Mouse (Mus musculus) heart, postnatal 4 days (tissue): ENCODE results near the gene Fam186b. TPM values are rescaled to one million over a fixed set of nuclear protein-coding genes. Genes with fewer than 3 reads are reported as not detected.
A peak's percentile ranks its signal among the peaks of the same experiment; 100 is the strongest.

ENCODE experiments used
- DNase-seq: peaks from one replicate; pipeline ENCODE4 v3.0.0; 2021
- total RNA-seq, 2 experiments: library from RNA; stranded (reverse); gene quantifications; 2 replicates each; pipeline ENCODE4 v1.2.3; 2021

Fam186b gene
- total RNA-seq, 2 experiments from 2014 or later: 0.17 TPM; not detected in 1

- DNase-seq: peak; percentile 55
These were observed 72.0 kb downstream of the Fam186b start for GRCm38 (mm10) chr15:99223585-99224207.

DNA sequence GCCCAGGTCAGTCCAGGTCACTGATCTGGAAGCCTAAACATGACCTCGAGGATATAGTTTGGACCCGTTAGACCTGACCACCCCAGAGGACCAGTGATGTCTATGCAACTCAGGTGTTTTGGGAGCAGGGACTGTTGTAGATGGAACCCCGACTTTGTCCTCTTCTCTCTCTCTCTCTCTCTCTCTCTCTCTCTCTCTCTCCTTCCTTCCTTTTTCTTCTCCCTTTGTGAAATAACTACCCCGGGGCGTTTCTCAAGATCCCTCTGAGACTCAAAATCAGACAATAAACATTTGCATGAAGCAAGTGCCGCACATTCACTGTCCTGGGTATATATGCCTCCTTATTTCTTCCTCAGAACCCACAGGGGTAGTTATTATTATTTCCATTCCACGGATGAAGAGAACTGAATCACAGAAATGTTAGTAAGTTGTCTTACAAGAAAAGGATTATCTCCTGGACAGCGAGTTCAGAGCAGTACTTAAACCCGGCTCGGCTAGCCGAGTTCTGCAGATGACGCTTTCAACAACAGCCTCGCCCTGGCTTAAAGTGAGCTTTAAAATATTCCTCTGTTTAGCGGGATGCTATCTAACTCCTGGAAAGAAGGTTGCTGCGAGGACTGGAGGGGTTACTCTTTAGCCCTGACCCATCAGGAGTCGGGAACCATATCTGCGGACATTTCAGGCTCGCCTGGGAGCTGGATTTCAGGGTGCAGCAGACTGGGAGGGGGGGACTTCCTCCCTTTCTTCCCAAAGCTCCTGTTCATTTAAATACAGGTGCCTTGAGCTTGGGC, 72.7 kb downstream of the Fam186b start:
- DNase-seq: no peak

DNA sequence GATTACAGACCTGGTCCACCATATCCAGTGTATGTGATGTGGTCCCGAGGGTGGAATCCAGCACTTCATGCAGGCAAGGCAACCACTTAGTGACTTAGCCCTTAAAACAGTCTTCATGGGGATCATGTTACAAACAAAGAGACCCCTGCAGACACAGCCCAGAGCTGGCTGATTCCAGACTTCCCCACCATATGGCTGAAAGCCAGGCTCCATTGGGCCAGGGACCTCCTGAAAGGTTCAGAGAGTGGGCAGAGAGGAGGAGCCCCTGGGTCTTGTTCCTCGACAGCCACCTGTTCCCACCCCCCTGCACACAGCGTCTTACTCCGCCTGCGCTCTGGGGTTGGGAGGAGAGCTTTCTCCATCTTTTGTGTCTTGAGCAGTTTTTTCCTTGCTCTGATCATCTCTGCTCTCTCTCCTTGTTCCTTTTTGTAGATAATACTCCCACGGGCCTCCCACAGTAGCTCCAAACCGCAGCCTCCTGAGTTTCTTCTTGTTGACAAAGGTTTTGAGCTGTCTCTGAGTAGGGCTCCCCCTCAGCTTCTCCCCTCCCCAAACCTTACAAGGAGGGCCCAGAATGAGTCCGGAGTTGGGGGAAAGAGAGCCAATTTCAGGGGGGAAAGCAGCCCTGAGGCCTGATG, 74.3 kb downstream of the Fam186b start:
- DNase-seq: no peak

Other genes starting within 250 kb of the Fam186b start
- gene Prph, start 240.7 kb downstream of the Fam186b start, total RNA-seq: 1 to 10 TPM in 1 of 2 experiments, under 1 TPM in 1; 0.60 to 1.3 TPM
- gene Troap, start 221.3 kb downstream of the Fam186b start, total RNA-seq: 10 to 100 TPM; 17.8 to 18.7 TPM
- under 1 TPM in 1 of 2 experiments, not detected in 1; 0.19 TPM for gene C1ql4, start 208.1 kb downstream of the Fam186b start, total RNA-seq
- gene Dnajc22, start 202.7 kb downstream of the Fam186b start, total RNA-seq: 1 to 10 TPM in 1 of 2 experiments, under 1 TPM in 1; 0.79 to 1.2 TPM
- gene Spats2, start 170.0 kb downstream of the Fam186b start, total RNA-seq: 10 to 100 TPM; 24.8 to 28.3 TPM
- under 1 TPM; 0.41 to 0.54 TPM for gene Kcnh3, start 71.0 kb downstream of the Fam186b start, total RNA-seq
- 10 to 100 TPM; 82.4 to 88.4 TPM for gene Mcrs1, start 43.9 kb downstream of the Fam186b start, total RNA-seq
- 10 to 100 TPM; 36.5 to 41.4 TPM for gene Prpf40b, start 801 bp downstream of the Fam186b start, total RNA-seq
- gene Fmnl3, start 74.6 kb upstream of the Fam186b start, total RNA-seq: 10 to 100 TPM; 42.6 to 44.4 TPM
- gene Tmbim6, start 97.0 kb upstream of the Fam186b start, total RNA-seq: 100 to 1,000 TPM; 197 to 201 TPM
- gene Nckap5l, start 161.9 kb upstream of the Fam186b start, total RNA-seq: 10 to 100 TPM; 20.0 to 23.6 TPM
- 1 to 10 TPM; 4.9 to 5.0 TPM for gene Bcdin3d, start 178.8 kb upstream of the Fam186b start, total RNA-seq
- not detected for gene Faim2, start 232.3 kb upstream of the Fam186b start, total RNA-seq